Mouse (Mus musculus): Measurements from ENCODE around the gene Chek2.

DNA sequence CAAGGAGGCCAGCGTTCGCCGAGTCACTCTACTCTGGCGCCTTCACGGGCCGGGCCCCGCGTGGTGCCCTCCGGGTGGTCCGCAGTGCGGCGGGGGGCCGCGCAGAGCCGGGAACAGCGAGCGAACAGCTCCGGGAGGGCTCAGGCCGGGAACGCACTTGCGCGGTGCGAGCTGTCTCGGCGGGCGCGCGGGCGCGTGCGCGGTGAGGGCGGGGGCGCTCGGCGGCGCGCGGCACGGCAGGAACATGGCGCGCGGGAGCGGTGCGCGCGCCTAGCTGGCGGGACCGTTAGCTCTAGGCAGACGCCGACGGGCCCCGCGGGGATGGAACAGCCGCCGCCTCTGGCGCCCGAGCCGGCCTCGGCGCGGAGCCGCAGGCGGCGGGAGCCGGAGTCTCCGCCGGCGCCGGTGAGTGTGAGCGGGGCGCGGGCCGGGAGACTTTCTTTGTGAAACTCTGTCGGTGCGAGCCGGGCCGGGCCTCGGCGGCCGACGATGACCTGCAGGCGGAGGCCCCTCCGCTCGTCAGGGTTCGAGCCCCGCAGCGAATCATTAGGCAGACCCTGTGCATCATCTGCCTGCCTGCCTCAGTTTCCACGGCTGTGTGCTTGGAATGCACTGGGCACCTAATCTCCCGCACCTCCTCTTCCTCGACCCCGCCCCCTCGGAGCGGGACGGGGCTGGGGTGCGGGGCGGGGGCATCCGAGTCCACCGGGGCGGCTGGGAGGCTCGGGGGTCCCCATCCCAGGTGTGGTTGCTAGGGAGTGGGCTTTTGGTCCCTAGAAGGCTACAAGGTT is 40.0 kb downstream of the Chek2 start, which contains the start of gene Ttc28:
- TF ChIP-seq CTCF (conservative IDR thresholded peaks at IDR 0.05 in 1 of 2, IDR thresholded peaks at IDR 0.05 in 1 of 2; ENCODE audit: low read depth in 2 of 2, low read length in 2 of 2), result no peak
- no peak for TF ChIP-seq MAX (IDR thresholded peaks at IDR 0.05; ENCODE audit: low read length)
- no peak for TF ChIP-seq HCFC1 (IDR thresholded peaks at IDR 0.05; ENCODE audit: low read depth, low read length)
- TF ChIP-seq ZMIZ1 (IDR thresholded peaks at IDR 0.05; ENCODE audit: low read depth, low read length), result no peak
- TF ChIP-seq POLR2A (IDR thresholded peaks at IDR 0.05; ENCODE audit: low read depth, low read length), result peak; percentile 49; the same call in 1 of the 2 replicates
- no peak for TF ChIP-seq EP300 (IDR thresholded peaks at IDR 0.05; ENCODE audit: low read length)

Data from CH12.LX (cell line).